Mouse (Mus musculus) heart, embryonic 14.5 days (tissue): ENCODE measurements around the gene Ust. TPM values are rescaled to one million over a fixed set of nuclear protein-coding genes. Genes with fewer than 3 reads are reported as not detected.

ENCODE experiments used
- ATAC-seq: fragments of 200-750 bp; cut with Nextera tagmentation; 2 replicates; pipeline ENCODE4 v1.8.0; 2017; ENCODE audit warnings: low read depth, moderate TSS enrichment; ENCODE audit not compliant: insufficient number of reproducible peaks, insufficient read depth, low FRiP score
- H3K27ac ChIP-seq, 2 experiments: fragments of 200-500 bp in 1 of 2; fragments of 300-500 bp in 1 of 2; sonication (generic) in 1 of 2; replicated peaks in 1 of 2; 2 replicates each; pipeline ENCODE4 v1.5.1; 2012 to 2014; ENCODE audit warnings: low read depth in 2 of 2, low read length in 2 of 2, control low read depth in 1 of 2, mild to moderate bottlenecking in 1 of 2, mixed read lengths in 1 of 2; ENCODE audit not compliant: control insufficient read depth in 1 of 2, insufficient read depth in 1 of 2
- H3K27me3 ChIP-seq: fragments of 300-500 bp; sonication (generic); 2 replicates; pipeline ENCODE4 v1.6.1; 2014; ENCODE audit warnings: mild to moderate bottlenecking, low read length, control low read depth; ENCODE audit not compliant: control insufficient read depth, insufficient read depth
- H3K36me3 ChIP-seq: fragments of 300-500 bp; sonication (generic); 2 replicates; pipeline ENCODE4 v1.6.1; 2014; ENCODE audit warnings: mild to moderate bottlenecking, control low read depth, low read length, mixed read lengths; ENCODE audit not compliant: control insufficient read depth, insufficient read depth
- H3K4me1 ChIP-seq, 2 experiments: fragments of 200-500 bp in 1 of 2; fragments of 300-500 bp in 1 of 2; sonication (generic) in 1 of 2; 2 replicates each; pipeline ENCODE4 v1.6.1; 2012 to 2014; ENCODE audit warnings: low read length in 2 of 2, control low read depth in 1 of 2, mixed read lengths in 1 of 2; ENCODE audit not compliant: control insufficient read depth in 2 of 2, insufficient read depth in 2 of 2
- H3K4me2 ChIP-seq: fragments of 300-500 bp; sonication (generic); 2 replicates; pipeline ENCODE4 v1.6.1; 2014; ENCODE audit warnings: mild to moderate bottlenecking, low read length
- H3K4me3 ChIP-seq, 2 experiments: fragments of 200-500 bp in 1 of 2; fragments of 300-500 bp in 1 of 2; sonication (generic) in 1 of 2; 2 replicates each; pipeline ENCODE4 v1.5.1; 2012 to 2014; ENCODE audit warnings: low read length in 2 of 2, mild to moderate bottlenecking in 2 of 2, control low read depth in 1 of 2, low read depth in 1 of 2, moderate library complexity in 1 of 2; ENCODE audit not compliant: control insufficient read depth in 1 of 2, insufficient read depth in 1 of 2
- H3K9ac ChIP-seq: fragments of 300-500 bp; sonication (generic); 2 replicates; pipeline ENCODE4 v1.6.1; 2014; ENCODE audit warnings: mild to moderate bottlenecking, low read length
- H3K9me3 ChIP-seq: fragments of 300-500 bp; sonication (generic); 2 replicates; pipeline ENCODE4 v1.6.1; 2016; ENCODE audit warnings: low read length, control low read depth; ENCODE audit not compliant: control insufficient read depth
- WGBS: fragments of 180-500 bp; shearing (Covaris S2); extraction: QIAGEN DNeasy Blood & Tissue Kit; methylation state at CpG from one replicate; pipeline ENCODE4 v1.1.7; 2014; 5-methylcytosine and 5-hydroxymethylcytosine counted together
- polyA plus RNA-seq: library from polyadenylated mRNA; unstranded; fragments of >200 nt; fragmentation: Nextera tagmentation; extraction: Ambion mirVana; gene quantifications from 2 replicates; pipeline ENCODE4 v1.2.1, GENCODE M21; 2014

Gene Ust
- polyA plus RNA-seq, 1 experiment from 2014 or later, result 2.3 TPM

- 84% methylated on average over 4 of the region's 4 CpGs for WGBS
- no peaks in the 10 kb centered on the region for H3K36me3 ChIP-seq
- no peak overlapping the region for H3K4me3 ChIP-seq
- H3K4me1 ChIP-seq, result peaks cover 2 to 9% of the 10 kb centered on the region in 2 experiments
- H3K9ac ChIP-seq, result no peak overlapping the region
- H3K9me3 ChIP-seq, result no peaks in the 10 kb centered on the region
- no peaks in the 10 kb centered on the region for H3K27me3 ChIP-seq
- no peak for ATAC-seq
- no peak overlapping the region for H3K4me2 ChIP-seq
- H3K27ac ChIP-seq, result no peak overlapping the region
Measured at GRCm38 (mm10) chr10:8504832-8505231, 13.8 kb downstream of the Ust start.

- Histone ChIP-seq H3K4me3 (no peak overlapping the region), H3K4me2 (no peak overlapping the region), H3K36me3 (no peaks in the 10 kb centered on the region), H3K9ac (no peak overlapping the region), H3K27me3 (no peaks in the 10 kb centered on the region), H3K9me3 (no peaks in the 10 kb centered on the region), H3K4me1 (peaks cover 0 to 8% of the 10 kb centered on the region in 2 experiments; a peak in 3 of 4 replicates), H3K27ac (no peak overlapping the region)
- ATAC-seq, result no peak
- 58% methylated on average over 13 of the region's 13 CpGs for WGBS
Measured at GRCm38 (mm10) chr10:8498951-8499891, 19.4 kb downstream of the Ust start.

- Histone ChIP-seq H3K27me3 (no peaks in the 10 kb centered on the region), H3K4me3 (no peak overlapping the region), H3K36me3 (no peaks in the 10 kb centered on the region), H3K27ac (no peak overlapping the region), H3K9ac (no peak overlapping the region), H3K4me2 (no peak overlapping the region), H3K4me1 (peaks cover 0 to 8% of the 10 kb centered on the region in 2 experiments; a peak in 3 of 4 replicates), H3K9me3 (peaks cover 3% of the 10 kb centered on the region; the same call in 1 of the 2 replicates)
- WGBS, result 54% methylated on average over 5 of the region's 5 CpGs
- ATAC-seq, result no peak
Measured at GRCm38 (mm10) chr10:8495543-8496141, 23.0 kb downstream of the Ust start.

- 92% methylated on average over 1 of the region's 1 CpGs for WGBS
- ATAC-seq, result no peak
Measured at GRCm38 (mm10) chr10:8491909-8492591, 26.6 kb downstream of the Ust start.

GRCm38 (mm10) chr10:8487388-8487787, 31.2 kb downstream of the Ust start:
- no peak for ATAC-seq
- Histone ChIP-seq H3K4me1 (peaks cover 0 to 9% of the 10 kb centered on the region in 2 experiments; a peak in 2 of 4 replicates), H3K27ac (no peak overlapping the region), H3K36me3 (no peaks in the 10 kb centered on the region), H3K4me2 (no peak overlapping the region), H3K9me3 (no peaks in the 10 kb centered on the region), H3K9ac (no peak overlapping the region), H3K4me3 (no peak overlapping the region), H3K27me3 (no peaks in the 10 kb centered on the region)
- WGBS, result 62% methylated on average over 2 of the region's 2 CpGs

More at GRCm38 (mm10) chr10:8491909-8492591, 26.6 kb downstream of the Ust start:
- no peak overlapping the region for H3K27ac ChIP-seq
- H3K9me3 ChIP-seq, result peaks cover 3% of the 10 kb centered on the region; the same call in 1 of the 2 replicates
- H3K27me3 ChIP-seq, result no peaks in the 10 kb centered on the region
- H3K4me1 ChIP-seq, result peaks cover 8 to 9% of the 10 kb centered on the region in 2 experiments
- H3K9ac ChIP-seq, result no peak overlapping the region
- no peaks in the 10 kb centered on the region for H3K36me3 ChIP-seq
- H3K4me3 ChIP-seq, result no peak overlapping the region
- H3K4me2 ChIP-seq, result no peak overlapping the region

- Histone ChIP-seq H3K4me1 (peaks cover 0 to 9% of the 10 kb centered on the region in 2 experiments; a peak in 2 of 4 replicates), H3K36me3 (no peaks in the 10 kb centered on the region), H3K4me2 (no peak overlapping the region), H3K27me3 (no peaks in the 10 kb centered on the region), H3K9me3 (no peaks in the 10 kb centered on the region), H3K9ac (no peak overlapping the region), H3K27ac (no peak overlapping the region), H3K4me3 (no peak overlapping the region)
- ATAC-seq, result no peak
- WGBS, result 85% methylated on average over 4 of the region's 4 CpGs
Measured at GRCm38 (mm10) chr10:8484487-8484886, 34.1 kb downstream of the Ust start.

GRCm38 (mm10) chr10:8482779-8483178, 35.8 kb downstream of the Ust start:
- no peak for ATAC-seq
- WGBS, result 85% methylated on average over 4 of the region's 4 CpGs
- no peak overlapping the region for H3K4me2 ChIP-seq
- no peak overlapping the region for H3K27ac ChIP-seq
- no peak overlapping the region for H3K4me3 ChIP-seq
- H3K36me3 ChIP-seq, result no peaks in the 10 kb centered on the region
- H3K4me1 ChIP-seq, result peaks cover 0 to 2% of the 10 kb centered on the region in 2 experiments; a peak in 1 of 4 replicates
- H3K9ac ChIP-seq, result no peak overlapping the region
- no peaks in the 10 kb centered on the region for H3K9me3 ChIP-seq
- no peaks in the 10 kb centered on the region for H3K27me3 ChIP-seq
